Mouse (Mus musculus): ENCODE measurements around the gene Tapbp.

Tapbp gene

GRCm38 (mm10) chr17:33968927-33969326 lies 53.2 kb downstream of the Tapbp start:
- DNase-seq = no peak

GRCm38 (mm10) chr17:33969394-33969793 lies 53.7 kb downstream of the Tapbp start:
- no peak for DNase-seq

GRCm38 (mm10) chr17:33972691-33973090 lies 57.0 kb downstream of the Tapbp start:
- DNase-seq = no peak

DNA sequence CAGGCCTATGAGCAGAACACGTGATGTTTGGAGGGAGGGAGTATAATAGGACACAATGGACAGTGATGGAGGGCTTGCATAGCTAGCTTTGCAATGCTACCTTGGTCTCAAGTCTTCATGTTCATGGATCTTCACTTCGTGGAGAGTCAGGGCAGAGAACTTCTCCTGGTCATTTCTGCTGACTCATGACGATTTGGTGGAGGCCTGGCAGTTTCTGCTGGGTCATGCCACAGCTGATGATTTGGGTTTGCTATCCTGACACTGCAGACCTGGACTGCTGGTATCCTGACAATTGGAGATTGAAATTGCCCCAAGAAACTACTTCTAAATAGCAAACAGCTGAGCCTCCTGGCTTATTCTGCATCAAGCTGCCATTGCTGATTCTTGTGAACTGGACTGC lies 57.9 kb downstream of the Tapbp start:
- no peak for DNase-seq

DNA sequence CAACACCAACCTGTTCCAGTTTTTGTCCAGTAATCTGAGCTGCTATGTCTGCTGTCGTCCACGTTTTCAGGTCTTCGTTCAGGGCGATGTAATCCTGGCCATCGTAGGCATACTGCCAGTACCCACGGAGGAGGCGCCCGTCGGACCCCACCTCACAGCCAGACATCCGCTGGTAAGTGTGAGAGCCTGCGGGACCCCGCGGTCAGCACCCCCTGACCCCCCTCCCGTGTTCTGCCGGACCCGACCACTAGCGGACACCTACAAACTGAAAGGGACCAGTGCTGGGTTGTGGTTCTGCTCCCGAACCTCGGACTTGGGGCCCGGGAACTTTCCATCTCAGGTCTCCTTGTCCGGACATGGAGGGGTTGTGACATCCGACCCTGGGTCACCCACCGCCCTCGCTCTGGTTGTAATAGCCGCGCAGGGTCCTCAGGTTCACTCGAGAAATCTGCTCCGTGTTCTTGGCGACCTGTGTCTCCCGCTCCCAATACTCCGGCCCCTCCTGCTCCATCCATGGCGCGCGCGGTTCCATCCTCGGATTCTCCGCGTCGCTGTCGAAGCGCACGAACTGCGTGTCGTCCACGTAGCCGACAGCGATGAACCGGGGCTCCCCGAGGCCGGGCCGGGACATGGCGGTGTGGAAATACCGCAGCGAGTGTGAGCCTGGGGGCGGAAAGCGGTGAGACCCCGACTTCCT lies 62.3 kb downstream of the Tapbp start:
- DNase-seq = no peak

- no peak for DNase-seq
Observed at GRCm38 (mm10) chr17:33978631-33979031, 62.9 kb downstream of the Tapbp start.
